Mouse (Mus musculus): ENCODE measurements around the gene Sh3pxd2a. TPM values are rescaled to one million over a fixed set of nuclear protein-coding genes. Genes with fewer than 3 reads are reported as not detected.

Sh3pxd2a gene
- total RNA-seq, 4 experiments from 2014 or later, result 31.8 to 34.5 (median 32.9) TPM

GRCm38 (mm10) chr19:47211609-47212312, 252.4 kb downstream of the Sh3pxd2a start:
- peak in 1 of 2 experiments; percentile 60 for DNase-seq (ENCODE audit: low spot score in 2 of 2)

- no peak for DNase-seq (ENCODE audit: low spot score in 2 of 2)
Measured at GRCm38 (mm10) chr19:47210432-47210831, 253.8 kb downstream of the Sh3pxd2a start.

Small RNA genes within 50 kb of the gene (microRNA-seq; reads per million reads assigned to microRNA genes)
- gene Mir6995, result 1.0 to 1.6 reads per million in 2 experiments

Other genes with a start within 250 kb of the Sh3pxd2a start
- gene Stn1, start 73.1 kb upstream of the Sh3pxd2a start, total RNA-seq (2022), result 10 to 100 TPM; 19.9 to 29.8 (median 23.6) TPM
- gene Slk, start 115.3 kb upstream of the Sh3pxd2a start, total RNA-seq (2022), result 10 to 100 TPM; 58.0 to 64.1 (median 60.7) TPM
- under 1 TPM in 1 of 4 experiments, not detected in 3; 0.17 TPM for gene Col17a1, start 227.7 kb upstream of the Sh3pxd2a start, total RNA-seq (2022)